Mouse (Mus musculus) embryonic facial prominence, embryonic 14.5 days (tissue): ENCODE measurements around the gene Rcor1. TPM values are rescaled to one million over a fixed set of nuclear protein-coding genes. Genes with fewer than 3 reads are reported as not detected.

Experiments
- ATAC-seq: fragments of 200-750 bp; cut with Nextera tagmentation; 2 replicates; pipeline ENCODE4 v1.8.0; 2017; ENCODE audit warnings: low read depth, moderate number of reproducible peaks, moderate TSS enrichment
- DNase-seq: peaks from one replicate; pipeline ENCODE4 v3.0.0-alpha.2; 2015; ENCODE audit warnings: low spot score
- H3K27ac ChIP-seq: fragments of 300-500 bp; sonication (generic); replicated peaks from 2 replicates; pipeline ENCODE4 v1.5.1; 2014; ENCODE audit warnings: low read depth, mild to moderate bottlenecking, low read length, moderate library complexity
- H3K27me3 ChIP-seq: fragments of 300-500 bp; sonication (generic); replicated peaks from 2 replicates; pipeline ENCODE4 v1.6.1; 2014; ENCODE audit warnings: low read length; ENCODE audit not compliant: control insufficient read depth, insufficient read depth
- H3K36me3 ChIP-seq: fragments of 300-500 bp; sonication (generic); 2 replicates; pipeline ENCODE4 v1.6.1; 2014; ENCODE audit warnings: low read length, mixed read lengths; ENCODE audit not compliant: control insufficient read depth, insufficient read depth
- H3K4me1 ChIP-seq: fragments of 300-500 bp; sonication (generic); 2 replicates; pipeline ENCODE4 v1.6.1; 2014; ENCODE audit warnings: antibody characterized with exemption, low read length; ENCODE audit not compliant: control insufficient read depth, insufficient read depth
- H3K4me2 ChIP-seq: fragments of 300-500 bp; sonication (generic); 2 replicates; pipeline ENCODE4 v1.6.1; 2014; ENCODE audit warnings: low read depth, mild to moderate bottlenecking, low read length, moderate library complexity, mixed read lengths
- H3K4me3 ChIP-seq: fragments of 300-500 bp; sonication (generic); 2 replicates; pipeline ENCODE4 v1.5.1; 2014; ENCODE audit warnings: low read depth, mild to moderate bottlenecking, low read length
- H3K9ac ChIP-seq: fragments of 300-500 bp; sonication (generic); 2 replicates; pipeline ENCODE4 v1.6.1; 2014; ENCODE audit warnings: low read depth, mild to moderate bottlenecking, low read length, moderate library complexity, mixed read lengths
- H3K9me3 ChIP-seq: fragments of 300-500 bp; sonication (generic); 2 replicates; pipeline ENCODE4 v1.6.1; 2016; ENCODE audit warnings: low read length; ENCODE audit not compliant: control insufficient read depth
- WGBS: fragments of 180-500 bp; shearing (Covaris S2); extraction: QIAGEN DNeasy Blood & Tissue Kit; methylation state at CpG from one replicate; pipeline ENCODE4 v1.1.7; 2014; 5-methylcytosine and 5-hydroxymethylcytosine counted together
- polyA plus RNA-seq: library from polyadenylated mRNA; unstranded; fragments of >200 nt; fragmentation: Nextera tagmentation; extraction: Ambion mirVana; gene quantifications from 2 replicates; pipeline ENCODE4 v1.2.1, GENCODE M21; 2014

The Rcor1 gene
- polyA plus RNA-seq, 1 experiment from 2014 or later = 18.0 TPM

DNA sequence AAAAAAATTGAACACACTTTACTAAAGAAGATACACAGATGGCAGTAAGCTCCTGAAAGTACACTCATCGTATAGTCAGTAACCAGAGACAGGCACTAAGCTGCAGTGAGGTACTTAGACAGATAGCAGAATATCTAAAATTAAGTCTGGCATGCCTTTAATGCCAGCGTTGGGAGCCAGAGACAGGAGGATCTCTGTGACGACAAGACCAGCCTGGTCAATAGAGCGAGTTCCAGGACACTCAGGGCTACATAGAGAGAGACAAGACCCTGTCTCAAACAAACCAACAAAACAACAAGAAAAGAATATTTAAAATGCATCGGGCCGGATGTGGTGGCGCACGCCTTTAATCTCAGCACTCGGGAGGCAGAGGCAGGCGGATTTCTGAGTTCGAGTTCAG is 41.1 kb upstream of the Rcor1 start:
- DNase-seq = no peak
- WGBS = 95% methylated on average over 11 of the region's 11 CpGs
- Histone ChIP-seq H3K4me2 (no peak overlapping the region), H3K27me3 (no peaks in the 10 kb centered on the region), H3K9me3 (peaks cover 8% of the 10 kb centered on the region; the same call in 1 of the 2 replicates), H3K27ac (no peak overlapping the region), H3K36me3 (no peaks in the 10 kb centered on the region), H3K4me1 (no peaks in the 10 kb centered on the region), H3K9ac (no peak overlapping the region), H3K4me3 (no peak overlapping the region)
- no peak for ATAC-seq

- peaks cover 8% of the 10 kb centered on the region; the same call in 1 of the 2 replicates for H3K9me3 ChIP-seq
- no peak overlapping the region for H3K4me2 ChIP-seq
- no peaks in the 10 kb centered on the region for H3K27me3 ChIP-seq
- H3K36me3 ChIP-seq = no peaks in the 10 kb centered on the region
- H3K9ac ChIP-seq = no peak overlapping the region
- DNase-seq = no peak
- no peaks in the 10 kb centered on the region for H3K4me1 ChIP-seq
- no peak for ATAC-seq
- no peak overlapping the region for H3K4me3 ChIP-seq
- H3K27ac ChIP-seq = no peak overlapping the region
- WGBS = 88% methylated on average over 2 of the region's 2 CpGs
Measured at GRCm38 (mm10) chr12:110999820-111000219, 39.3 kb upstream of the Rcor1 start.

- 93% methylated on average over 7 of the region's 7 CpGs for WGBS
- peaks cover 8% of the 10 kb centered on the region; the same call in 1 of the 2 replicates for H3K9me3 ChIP-seq
- ATAC-seq = no peak
- H3K4me1 ChIP-seq = peaks cover 1% of the 10 kb centered on the region; the same call in 1 of the 2 replicates
- H3K27me3 ChIP-seq = no peaks in the 10 kb centered on the region
- H3K36me3 ChIP-seq = no peaks in the 10 kb centered on the region
- no peak overlapping the region for H3K27ac ChIP-seq
- no peak overlapping the region for H3K9ac ChIP-seq
- no peak overlapping the region for H3K4me3 ChIP-seq
- H3K4me2 ChIP-seq = no peak overlapping the region
- DNase-seq = no peak
Measured at GRCm38 (mm10) chr12:111000956-111001355, 38.2 kb upstream of the Rcor1 start.

- Histone ChIP-seq H3K36me3 (no peaks in the 10 kb centered on the region), H3K27me3 (no peaks in the 10 kb centered on the region), H3K9ac (no peak overlapping the region), H3K4me2 (no peak overlapping the region), H3K27ac (no peak overlapping the region), H3K4me3 (no peak overlapping the region), H3K4me1 (peaks cover 18% of the 10 kb centered on the region), H3K9me3 (no peaks in the 10 kb centered on the region)
- 70% methylated on average over 9 of the region's 9 CpGs for WGBS
- DNase-seq (no peak), ATAC-seq (no peak)
Measured at GRCm38 (mm10) chr12:111004142-111004541, 35.0 kb upstream of the Rcor1 start.

- Histone ChIP-seq H3K4me1 (peaks cover 21% of the 10 kb centered on the region), H3K4me2 (no peak overlapping the region), H3K27me3 (no peaks in the 10 kb centered on the region), H3K36me3 (no peaks in the 10 kb centered on the region), H3K9ac (no peak overlapping the region), H3K27ac (no peak overlapping the region; the same call in 1 of the 2 replicates), H3K4me3 (no peak overlapping the region), H3K9me3 (no peaks in the 10 kb centered on the region)
- WGBS = 75% methylated on average over 6 of the region's 6 CpGs
- DNase-seq = no peak
- ATAC-seq = no peak
Measured at GRCm38 (mm10) chr12:111005803-111006202, 33.3 kb upstream of the Rcor1 start.

DNA sequence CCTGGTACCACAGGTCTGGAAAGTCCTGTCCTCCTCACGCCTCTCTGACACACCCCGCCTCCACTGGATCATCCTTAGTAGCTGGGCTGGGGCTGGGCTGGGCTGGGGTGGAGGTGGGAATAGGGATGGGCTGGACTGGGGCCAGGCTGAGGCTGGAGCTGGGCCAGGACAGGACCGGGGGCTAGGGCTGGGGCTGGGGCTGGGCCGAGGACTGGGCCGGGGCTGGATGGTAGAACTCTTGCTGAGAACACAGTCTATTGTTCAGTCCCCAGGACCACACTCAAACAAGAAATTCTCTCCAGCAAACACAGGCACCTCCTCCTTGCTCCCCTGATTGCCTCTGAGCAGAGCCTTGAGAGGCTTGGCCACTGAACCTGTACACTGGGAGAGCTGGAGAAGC is 32.8 kb upstream of the Rcor1 start:
- peak; percentile 41; the same call in 1 of the 2 replicates for ATAC-seq
- no peak overlapping the region for H3K9ac ChIP-seq
- 53% methylated on average over 3 of the region's 5 CpGs for WGBS
- no peaks in the 10 kb centered on the region for H3K27me3 ChIP-seq
- no peak for DNase-seq
- H3K9me3 ChIP-seq = no peaks in the 10 kb centered on the region
- no peak overlapping the region for H3K4me3 ChIP-seq
- no peak overlapping the region for H3K4me2 ChIP-seq
- H3K27ac ChIP-seq = peak overlapping the region; percentile 58
- no peaks in the 10 kb centered on the region for H3K36me3 ChIP-seq
- H3K4me1 ChIP-seq = peaks cover 21% of the 10 kb centered on the region

GRCm38 (mm10) chr12:111007134-111008103 is 31.7 kb upstream of the Rcor1 start:
- H3K27ac ChIP-seq = peak overlapping the region; percentile 18; the same call in 1 of the 2 replicates
- no peak overlapping the region for H3K4me3 ChIP-seq
- peaks cover 2% of the 10 kb centered on the region; the same call in 1 of the 2 replicates for H3K9me3 ChIP-seq
- ATAC-seq (no peak; the same call in 1 of the 2 replicates), DNase-seq (peak; percentile 56)
- H3K4me1 ChIP-seq = peaks cover 21% of the 10 kb centered on the region
- no peak overlapping the region for H3K9ac ChIP-seq
- H3K27me3 ChIP-seq = no peaks in the 10 kb centered on the region
- no peaks in the 10 kb centered on the region for H3K36me3 ChIP-seq
- 67% methylated on average over 14 of the region's 14 CpGs for WGBS
- H3K4me2 ChIP-seq = no peak overlapping the region

DNA sequence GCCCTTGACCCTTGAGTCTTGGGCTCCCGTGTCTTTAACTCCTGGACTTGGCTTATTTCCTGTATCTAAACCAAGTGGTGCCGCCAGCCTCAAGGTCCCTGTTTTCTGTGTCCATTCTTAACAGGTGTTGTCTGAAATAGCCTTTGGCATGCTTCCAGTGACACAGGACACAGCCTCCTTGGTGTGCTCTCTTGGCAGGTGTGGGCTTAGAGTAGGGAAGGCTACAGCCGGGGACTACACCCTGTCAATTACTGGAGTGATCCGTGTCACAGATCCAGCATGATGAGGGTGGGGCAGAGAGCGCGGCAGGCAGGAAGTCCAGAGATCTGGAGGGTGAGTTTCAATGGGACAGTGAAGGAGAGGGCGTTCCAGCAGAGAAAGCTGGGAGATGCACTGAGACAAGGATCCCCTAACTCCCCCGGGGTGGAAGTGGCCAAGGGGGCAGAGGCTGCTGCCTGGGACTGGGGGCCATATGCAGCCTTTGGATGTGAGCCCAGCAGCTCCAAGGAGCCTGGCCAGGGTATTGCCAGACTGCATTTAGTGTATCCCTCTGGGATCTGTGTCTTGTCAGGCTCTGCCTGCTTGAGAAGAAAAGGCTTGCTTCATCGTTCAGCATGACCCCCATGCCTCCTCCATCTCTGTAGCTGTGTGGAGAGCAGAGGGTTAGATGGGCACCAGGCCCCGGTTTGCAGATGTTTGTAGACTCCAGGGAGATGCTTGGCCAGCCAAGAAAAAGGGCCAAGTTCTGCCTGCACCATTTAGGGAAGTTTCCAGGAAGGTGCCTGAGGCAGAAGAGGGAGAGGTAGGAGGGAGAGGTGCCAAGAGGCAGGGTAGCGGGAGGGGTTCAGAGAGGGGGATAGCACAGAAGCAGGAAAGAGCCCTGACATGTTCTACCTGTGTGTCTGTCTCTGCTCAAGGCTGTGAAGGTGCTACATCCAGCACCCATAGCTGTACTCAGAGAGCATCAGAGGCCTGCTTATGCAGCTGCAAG is 30.4 kb upstream of the Rcor1 start:
- Histone ChIP-seq H3K27ac (peak overlapping the region; percentile 55), H3K27me3 (no peaks in the 10 kb centered on the region), H3K4me1 (peaks cover 21% of the 10 kb centered on the region), H3K4me2 (no peak overlapping the region), H3K9me3 (peaks cover 8% of the 10 kb centered on the region; the same call in 1 of the 2 replicates), H3K36me3 (no peaks in the 10 kb centered on the region), H3K4me3 (no peak overlapping the region), H3K9ac (0 out of 2 replicates have a peak overlapping the region, but pooled peaks have one; percentile 4)
- ATAC-seq (0 out of 2 replicates have a peak, but pooled peaks have one; percentile 28), DNase-seq (peak; percentile 47)
- 44% methylated on average over 10 of the region's 11 CpGs for WGBS
